Mouse (Mus musculus): Measurements from ENCODE around the gene Spint3. TPM values are rescaled to one million over a fixed set of nuclear protein-coding genes. Genes with fewer than 3 reads are reported as not detected.

The Spint3 gene
- polyA plus RNA-seq, 1 experiment from 2014 or later, result not detected

- ATAC-seq (ENCODE audit: low FRiP score, low read depth), result no peak
- no peak overlapping the region for H3K9ac ChIP-seq (replicated peaks)
- WGBS, result 20% methylated on average over 11 of the region's 11 CpGs
- no peak overlapping the region for H3K27ac ChIP-seq (replicated peaks)
- H3K4me3 ChIP-seq, result no peak overlapping the region
- H3K4me1 ChIP-seq, result 0 out of 2 replicates have a peak, but pooled peaks cover 6% of the 10 kb centered on the region
- no peaks in the 10 kb centered on the region for H3K36me3 ChIP-seq
- H3K27me3 ChIP-seq, result peaks cover 10% of the 10 kb centered on the region; the same call in 1 of the 2 replicates
- peaks cover 7% of the 10 kb centered on the region; the same call in 1 of the 2 replicates for H3K9me3 ChIP-seq
- H3K4me2 ChIP-seq (replicated peaks), result no peak overlapping the region
Measured at GRCm38 (mm10) chr2:164521841-164522240, 51.4 kb downstream of the Spint3 start.

GRCm38 (mm10) chr2:164520782-164521181 is 52.5 kb downstream of the Spint3 start:
- WGBS, result 13% methylated on average over 3 of the region's 3 CpGs
- ATAC-seq (ENCODE audit: low FRiP score, low read depth), result no peak
- no peaks in the 10 kb centered on the region for H3K9me3 ChIP-seq

More at GRCm38 (mm10) chr2:164520782-164521181, 52.5 kb downstream of the Spint3 start:
- Histone ChIP-seq H3K4me1 (0 out of 2 replicates have a peak, but pooled peaks cover 6% of the 10 kb centered on the region), H3K27ac (replicated peaks) (no peak overlapping the region), H3K36me3 (no peaks in the 10 kb centered on the region), H3K4me2 (replicated peaks) (no peak overlapping the region), H3K9ac (replicated peaks) (no peak overlapping the region), H3K4me3 (no peak overlapping the region), H3K27me3 (peaks cover 10% of the 10 kb centered on the region; the same call in 1 of the 2 replicates)

Other genes starting within 250 kb of the Spint3 start
- gene Svs5, start 240.7 kb downstream of the Spint3 start, polyA plus RNA-seq (2016; fragmentation: Nextera tagmentation; extraction: Ambion mirVana), result not detected in 2 replicates
- not detected in 2 replicates for gene Slpi, start 184.4 kb downstream of the Spint3 start, polyA plus RNA-seq (2016; fragmentation: Nextera tagmentation; extraction: Ambion mirVana)
- 0.15 TPM in 1 of 2 replicates, not detected in the other for gene Rbpjl, start 170.3 kb downstream of the Spint3 start, polyA plus RNA-seq (2016; fragmentation: Nextera tagmentation; extraction: Ambion mirVana)
- gene Matn4, start 168.3 kb downstream of the Spint3 start, polyA plus RNA-seq (2016; fragmentation: Nextera tagmentation; extraction: Ambion mirVana), result 2.8 and 13.5 TPM in 2 replicates
- 10.5 and 11.3 TPM in 2 replicates for gene Sdc4, start 129.6 kb downstream of the Spint3 start, polyA plus RNA-seq (2016; fragmentation: Nextera tagmentation; extraction: Ambion mirVana)
- 68.8 and 69.6 TPM in 2 replicates for gene Sys1, start 116.5 kb downstream of the Spint3 start, polyA plus RNA-seq (2016; fragmentation: Nextera tagmentation; extraction: Ambion mirVana)
- gene Gm20458, start 112.5 kb downstream of the Spint3 start, polyA plus RNA-seq (2016; fragmentation: Nextera tagmentation; extraction: Ambion mirVana), result 3.8 and 6.9 TPM in 2 replicates
- 0.19 TPM in 1 of 2 replicates, not detected in the other for gene Trp53tg5, start 99.7 kb downstream of the Spint3 start, polyA plus RNA-seq (2016; fragmentation: Nextera tagmentation; extraction: Ambion mirVana)
- gene Dbndd2, start 87.4 kb downstream of the Spint3 start, polyA plus RNA-seq (2016; fragmentation: Nextera tagmentation; extraction: Ambion mirVana), result 4.7 and 6.0 TPM in 2 replicates
- 46.2 and 48.7 TPM in 2 replicates for gene Pigt, start 75.9 kb downstream of the Spint3 start, polyA plus RNA-seq (2016; fragmentation: Nextera tagmentation; extraction: Ambion mirVana)
- gene Wfdc2, start 11.0 kb downstream of the Spint3 start, polyA plus RNA-seq (2016; fragmentation: Nextera tagmentation; extraction: Ambion mirVana), result 15.3 and 16.4 TPM in 2 replicates
- gene Wfdc6a, start 12.0 kb upstream of the Spint3 start, polyA plus RNA-seq (2016; fragmentation: Nextera tagmentation; extraction: Ambion mirVana), result not detected in 2 replicates
- gene Eppin, start 20.1 kb upstream of the Spint3 start, polyA plus RNA-seq (2016; fragmentation: Nextera tagmentation; extraction: Ambion mirVana), result not detected in 2 replicates
- not detected in 2 replicates for gene Wfdc6b, start 40.1 kb upstream of the Spint3 start, polyA plus RNA-seq (2016; fragmentation: Nextera tagmentation; extraction: Ambion mirVana)
- gene Wfdc8, start 40.2 kb upstream of the Spint3 start, polyA plus RNA-seq (2016; fragmentation: Nextera tagmentation; extraction: Ambion mirVana), result not detected in 2 replicates
- gene Wfdc16, start 65.3 kb upstream of the Spint3 start, polyA plus RNA-seq (2016; fragmentation: Nextera tagmentation; extraction: Ambion mirVana), result not detected in 2 replicates
- not detected in 2 replicates for gene Wfdc10, start 82.6 kb upstream of the Spint3 start, polyA plus RNA-seq (2016; fragmentation: Nextera tagmentation; extraction: Ambion mirVana)
- gene Wfdc9, start 83.1 kb upstream of the Spint3 start, polyA plus RNA-seq (2016; fragmentation: Nextera tagmentation; extraction: Ambion mirVana), result not detected in 2 replicates
- not detected in 2 replicates for gene Wfdc11, start 100.6 kb upstream of the Spint3 start, polyA plus RNA-seq (2016; fragmentation: Nextera tagmentation; extraction: Ambion mirVana)
- gene Wfdc13, start 111.6 kb upstream of the Spint3 start, polyA plus RNA-seq (2016; fragmentation: Nextera tagmentation; extraction: Ambion mirVana), result not detected in 2 replicates
- not detected in 2 replicates for gene Spint4, start 125.0 kb upstream of the Spint3 start, polyA plus RNA-seq (2016; fragmentation: Nextera tagmentation; extraction: Ambion mirVana)
- gene Spint5, start 141.8 kb upstream of the Spint3 start, polyA plus RNA-seq (2016; fragmentation: Nextera tagmentation; extraction: Ambion mirVana), result not detected in 2 replicates
- gene Wfdc3, start 172.5 kb upstream of the Spint3 start, polyA plus RNA-seq (2016; fragmentation: Nextera tagmentation; extraction: Ambion mirVana), result 0.93 and 1.1 TPM in 2 replicates
- gene Dnttip1, start 172.5 kb upstream of the Spint3 start, polyA plus RNA-seq (2016; fragmentation: Nextera tagmentation; extraction: Ambion mirVana), result 87.6 and 90.0 TPM in 2 replicates
- gene Ube2c, start 196.4 kb upstream of the Spint3 start, polyA plus RNA-seq (2016; fragmentation: Nextera tagmentation; extraction: Ambion mirVana), result 438 and 455 TPM in 2 replicates
- 0.52 and 0.77 TPM in 2 replicates for gene Tnnc2, start 206.5 kb upstream of the Spint3 start, polyA plus RNA-seq (2016; fragmentation: Nextera tagmentation; extraction: Ambion mirVana)
- gene Snx21, start 212.4 kb upstream of the Spint3 start, polyA plus RNA-seq (2016; fragmentation: Nextera tagmentation; extraction: Ambion mirVana), result 14.4 and 18.3 TPM in 2 replicates
- gene Acot8, start 231.4 kb upstream of the Spint3 start, polyA plus RNA-seq (2016; fragmentation: Nextera tagmentation; extraction: Ambion mirVana), result 13.4 and 16.5 TPM in 2 replicates
- 10.8 and 12.1 TPM in 2 replicates for gene Zswim3, start 231.6 kb upstream of the Spint3 start, polyA plus RNA-seq (2016; fragmentation: Nextera tagmentation; extraction: Ambion mirVana)
- gene Zswim1, start 249.2 kb upstream of the Spint3 start, polyA plus RNA-seq (2016; fragmentation: Nextera tagmentation; extraction: Ambion mirVana), result 23.8 and 25.0 TPM in 2 replicates